Mouse (Mus musculus) left cerebral cortex, adult 2 months (tissue): ENCODE measurements around the gene Bace1. TPM values are rescaled to one million over a fixed set of nuclear protein-coding genes. Genes with fewer than 3 reads are reported as not detected.

ENCODE experiments used
- DNase-seq, 2 experiments: peaks; one replicate each; pipeline ENCODE4 v3.0.0; 2021 to 2022; ENCODE audit warnings: low spot score in 2 of 2, mixed read lengths in 1 of 2; ENCODE audit errors: extremely low spot score in 1 of 2
- H3K27ac ChIP-seq: fragments of 200-600 bp; 2 replicates; pipeline ENCODE4 v1.8.1; 2022
- H3K4me3 ChIP-seq: fragments of 200-600 bp; 2 replicates; pipeline ENCODE4 v1.8.1; 2022
- CTCF ChIP-seq: fragments of 200-600 bp; IDR thresholded peaks from 2 replicates; pipeline ENCODE4 v1.8.1; 2022; ENCODE audit warnings: antibody characterized with exemption, mild to moderate bottlenecking, moderate library complexity
- intact Hi-C: fragments of 180-260 bp; cut with DNase I; formaldehyde crosslinking; loops from one replicate; pipeline ENCODE4 v1.15.1; 2025
- total RNA-seq, 2 experiments: library from RNA; stranded (reverse); gene quantifications; 2 replicates each; pipeline ENCODE4 v1.2.3; 2021

Gene Bace1
- total RNA-seq, 2 experiments from 2014 or later: 77.3 to 79.5 TPM

- intact Hi-C loops: no loop called here
- Histone ChIP-seq H3K4me3 (no peak overlapping the region), H3K27ac (no peak overlapping the region)
- DNase-seq: no peak
- no peak for TF ChIP-seq CTCF
These were observed 30.6 kb upstream of the Bace1 start for GRCm38 (mm10) chr9:45807761-45808160.

GRCm38 (mm10) chr9:45811946-45812345, 26.4 kb upstream of the Bace1 start:
- Histone ChIP-seq H3K4me3 (no peak overlapping the region), H3K27ac (no peak overlapping the region)
- intact Hi-C loops: no loop called here
- no peak for TF ChIP-seq CTCF
- no peak for DNase-seq

- no peak for TF ChIP-seq CTCF
- intact Hi-C loops: no loop called here
- H3K27ac ChIP-seq: no peak overlapping the region
- no peak overlapping the region for H3K4me3 ChIP-seq
- DNase-seq: no peak
These were observed 23.3 kb upstream of the Bace1 start for GRCm38 (mm10) chr9:45815113-45815512.

GRCm38 (mm10) chr9:45815525-45815924, 22.9 kb upstream of the Bace1 start:
- Histone ChIP-seq H3K4me3 (no peak overlapping the region), H3K27ac (no peak overlapping the region)
- intact Hi-C loops: no loop called here
- no peak for DNase-seq
- TF ChIP-seq CTCF: no peak

GRCm38 (mm10) chr9:45818406-45819011, 19.9 kb upstream of the Bace1 start:
- TF ChIP-seq CTCF: no peak
- intact Hi-C loops: no loop called here

GRCm38 (mm10) chr9:45827663-45828290, 10.6 kb upstream of the Bace1 start:
- Histone ChIP-seq H3K4me3 (peak overlapping the region; percentile 93), H3K27ac (peak overlapping the region; percentile 58)
- no peak for TF ChIP-seq CTCF
- DNase-seq: no peak
- intact Hi-C loops: loop anchor here (1.0 to 2.0 kb wide), 2 partner anchors 79 to 415 kb away; partner anchors contain the start of genes Pcsk7 and Rnf214

More at GRCm38 (mm10) chr9:45818406-45819011, 19.9 kb upstream of the Bace1 start:
- no peak for DNase-seq
- no peak overlapping the region for H3K4me3 ChIP-seq
- no peak overlapping the region for H3K27ac ChIP-seq

- peak within 1 kb of the TSS; percentile 58 for H3K27ac ChIP-seq
- peak within 1 kb of the TSS; percentile 93 for H3K4me3 ChIP-seq
- no peak for TF ChIP-seq CTCF
- intact Hi-C loops: loop anchor here (1.0 to 2.0 kb wide), 2 partner anchors 78 to 416 kb away; partner anchors contain the start of genes Pcsk7 and Rnf214
- DNase-seq: peak; percentile 75 to 83
These were observed 10.0 kb upstream of the Bace1 start, which contains the start of gene Cep164 for GRCm38 (mm10) chr9:45828291-45828963. Cep164 (minus strand) TSS chr9:45828691.

- H3K27ac ChIP-seq: no peak overlapping the region
- H3K4me3 ChIP-seq: peak overlapping the region; percentile 93
- intact Hi-C loops: loop anchor here (2.0 kb wide), 1 partner anchor 416 kb away; no protein-coding TSS in a partner anchor
- peak in 1 of 2 experiments; percentile 70 for DNase-seq
- TF ChIP-seq CTCF: peak; percentile 79
These were observed 9.3 kb upstream of the Bace1 start for GRCm38 (mm10) chr9:45829107-45829506.

GRCm38 (mm10) chr9:45832898-45833297, 5.5 kb upstream of the Bace1 start:
- no peak for DNase-seq
- no peak for TF ChIP-seq CTCF
- H3K27ac ChIP-seq: no peak overlapping the region
- H3K4me3 ChIP-seq: no peak overlapping the region
- intact Hi-C loops: no loop called here

GRCm38 (mm10) chr9:45833461-45833860, 4.9 kb upstream of the Bace1 start:
- no peak for TF ChIP-seq CTCF
- H3K4me3 ChIP-seq: no peak overlapping the region
- no peak overlapping the region for H3K27ac ChIP-seq
- intact Hi-C loops: no loop called here
- no peak for DNase-seq

GRCm38 (mm10) chr9:45838069-45838433, 329 bp upstream of the Bace1 start:
- intact Hi-C loops: loop anchor here (1.0 kb wide), 1 partner anchor 68 kb away; the partner anchor contains the start of genes Pcsk7 and Rnf214
- Histone ChIP-seq H3K27ac (peak overlapping the region; percentile 72; the same call in 1 of the 2 replicates), H3K4me3 (peak overlapping the region; percentile 94)
- no peak for TF ChIP-seq CTCF
- DNase-seq: no peak
